Mouse (Mus musculus) hindbrain, embryonic 10.5 days (tissue): ENCODE data around the gene Slc22a14. TPM values are rescaled to one million over a fixed set of nuclear protein-coding genes. Genes with fewer than 3 reads are reported as not detected.

Experiments used
- DNase-seq: peaks from one replicate; pipeline ENCODE4 v3.0.0-alpha.2; 2017; ENCODE audit warnings: low spot score
- H3K27ac ChIP-seq: fragments of 300-500 bp; sonication (generic); 2 replicates; pipeline ENCODE4 v1.5.1; 2016; ENCODE audit warnings: mild to moderate bottlenecking, moderate library complexity
- H3K27me3 ChIP-seq: fragments of 300-500 bp; sonication (generic); 2 replicates; pipeline ENCODE4 v1.6.1; 2016; ENCODE audit warnings: mild to moderate bottlenecking; ENCODE audit not compliant: poor library complexity, insufficient read depth, severe bottlenecking
- H3K36me3 ChIP-seq: fragments of 300-500 bp; sonication (generic); 2 replicates; pipeline ENCODE4 v1.6.1; 2016; ENCODE audit warnings: mild to moderate bottlenecking, moderate library complexity
- H3K4me1 ChIP-seq: fragments of 300-500 bp; sonication (generic); replicated peaks from 2 replicates; pipeline ENCODE4 v1.6.1; 2016; ENCODE audit warnings: mild to moderate bottlenecking
- H3K4me3 ChIP-seq: fragments of 300-500 bp; sonication (generic); 2 replicates; pipeline ENCODE4 v1.5.1; 2016; ENCODE audit warnings: mild to moderate bottlenecking, moderate library complexity
- H3K9me3 ChIP-seq: fragments of 300-500 bp; sonication (generic); 2 replicates; pipeline ENCODE4 v1.6.1; 2016; ENCODE audit warnings: mild to moderate bottlenecking, moderate library complexity
- WGBS: fragments of 180-500 bp; shearing (Covaris S2); methylation state at CpG from one replicate; pipeline ENCODE4 v1.1.7; 2016; 5-methylcytosine and 5-hydroxymethylcytosine counted together
- polyA plus RNA-seq: library from polyadenylated mRNA; unstranded; fragments of >200 nt; fragmentation: Nextera tagmentation; extraction: Ambion mirVana; gene quantifications from 2 replicates; pipeline ENCODE4 v1.2.1, GENCODE M21; 2016

Gene Slc22a14
- polyA plus RNA-seq, 1 experiment from 2014 or later: 0.10 TPM

GRCm38 (mm10) chr9:119201653-119202052 lies 163.7 kb downstream of the Slc22a14 start:
- H3K4me3 ChIP-seq: no peak overlapping the region
- no peaks in the 10 kb centered on the region for H3K36me3 ChIP-seq
- H3K27me3 ChIP-seq: no peaks in the 10 kb centered on the region
- 88% methylated on average over 5 of the region's 5 CpGs for WGBS
- peaks cover 16% of the 10 kb centered on the region for H3K9me3 ChIP-seq
- no peak overlapping the region for H3K27ac ChIP-seq
- DNase-seq: no peak
- H3K4me1 ChIP-seq: no peaks in the 10 kb centered on the region

DNA sequence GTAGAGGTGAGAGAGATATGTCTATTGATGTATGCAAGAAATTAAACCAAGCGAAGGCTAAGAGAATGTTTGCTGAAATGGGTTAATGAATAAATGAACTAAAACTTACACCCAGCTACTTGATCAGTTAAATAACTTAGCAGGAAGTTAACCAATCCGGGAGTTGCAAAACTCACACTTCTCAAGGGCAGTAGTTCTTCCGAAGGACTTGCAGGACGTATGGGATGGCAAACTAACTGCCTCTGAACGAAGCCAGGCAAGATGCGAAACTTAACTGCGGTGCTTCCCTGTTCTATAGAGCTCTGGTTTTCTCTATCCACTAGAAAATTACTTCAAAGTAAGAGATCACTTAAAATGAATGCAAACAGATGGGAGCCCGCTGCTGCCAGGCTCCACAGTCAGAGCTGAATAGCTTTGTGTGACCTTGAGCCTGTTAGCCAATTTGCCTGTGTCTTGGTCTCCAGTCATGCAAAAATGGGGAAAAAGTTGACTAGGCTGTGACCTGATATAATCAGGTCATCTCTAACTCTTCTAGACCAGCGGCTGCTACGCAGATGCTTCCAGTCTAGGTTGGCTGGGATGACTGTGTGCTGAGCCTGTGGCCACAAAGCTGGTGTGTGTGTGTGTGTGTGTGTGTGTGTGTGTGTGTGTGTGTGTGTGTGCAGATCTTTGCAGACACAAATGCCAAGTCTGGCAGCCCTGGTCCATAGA lies 166.0 kb downstream of the Slc22a14 start:
- H3K4me1 ChIP-seq: no peaks in the 10 kb centered on the region
- peaks cover 8% of the 10 kb centered on the region; the same call in 1 of the 2 replicates for H3K9me3 ChIP-seq
- H3K4me3 ChIP-seq: no peak overlapping the region
- H3K27me3 ChIP-seq: no peaks in the 10 kb centered on the region
- H3K27ac ChIP-seq: no peak overlapping the region
- 89% methylated on average over 10 of the region's 10 CpGs for WGBS
- H3K36me3 ChIP-seq: no peaks in the 10 kb centered on the region
- DNase-seq: no peak

GRCm38 (mm10) chr9:119192202-119192990 lies 173.0 kb downstream of the Slc22a14 start:
- Histone ChIP-seq H3K27me3 (no peaks in the 10 kb centered on the region), H3K27ac (no peak overlapping the region), H3K4me3 (no peak overlapping the region), H3K36me3 (no peaks in the 10 kb centered on the region), H3K9me3 (no peaks in the 10 kb centered on the region), H3K4me1 (no peaks in the 10 kb centered on the region)
- DNase-seq: peak; percentile 35
- WGBS: 39% methylated on average over 11 of the region's 11 CpGs

DNA sequence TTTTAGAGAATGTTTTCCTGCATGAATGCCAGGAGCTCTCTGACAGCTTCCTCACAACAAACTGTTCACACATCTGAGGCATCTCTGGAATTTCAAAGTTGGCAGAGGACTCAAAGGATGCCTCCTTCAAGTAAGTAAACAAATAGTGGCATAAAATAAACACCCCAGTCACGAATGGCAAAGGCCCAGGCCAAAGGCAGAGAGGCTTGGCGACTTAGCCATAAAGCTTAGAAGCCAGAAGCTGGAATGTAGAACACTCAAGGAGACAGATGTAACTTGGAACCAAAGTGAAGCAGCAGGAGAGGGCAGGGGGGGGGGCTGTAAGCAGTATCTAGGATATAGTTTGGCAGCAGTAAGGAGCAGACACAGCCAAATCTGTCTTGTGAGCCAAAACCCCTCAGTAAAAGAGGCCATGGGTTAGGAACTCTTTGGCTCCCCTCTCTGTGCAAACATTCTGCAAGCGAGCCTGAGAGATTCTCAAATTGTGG lies 184.1 kb downstream of the Slc22a14 start:
- H3K36me3 ChIP-seq: no peaks in the 10 kb centered on the region
- 57% methylated on average over 3 of the region's 3 CpGs for WGBS
- H3K9me3 ChIP-seq: no peaks in the 10 kb centered on the region
- no peak for DNase-seq
- H3K27me3 ChIP-seq: no peaks in the 10 kb centered on the region
- H3K4me3 ChIP-seq: no peak overlapping the region
- H3K4me1 ChIP-seq: peaks cover 6% of the 10 kb centered on the region; the same call in 1 of the 2 replicates
- H3K27ac ChIP-seq: no peak overlapping the region

DNA sequence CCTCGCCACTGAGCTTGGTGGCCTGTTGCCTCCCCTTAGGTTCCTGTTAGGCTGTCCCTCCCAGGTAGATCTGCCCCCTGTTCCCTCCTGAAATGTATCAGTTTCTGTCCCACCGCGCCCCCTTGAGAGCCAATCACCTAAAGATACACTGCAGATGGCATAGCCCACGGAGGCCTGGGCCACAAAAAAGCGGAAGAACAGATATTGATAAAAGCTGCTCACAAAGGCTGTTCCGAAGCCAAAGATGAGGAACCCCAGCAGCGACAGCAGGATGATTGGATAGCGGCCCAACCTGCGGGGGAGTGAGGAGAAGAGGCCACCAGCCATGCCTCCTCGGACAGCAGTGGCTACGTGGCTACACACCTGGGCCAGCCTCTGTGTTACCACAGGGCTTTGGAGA lies 186.1 kb downstream of the Slc22a14 start:
- Histone ChIP-seq H3K4me3 (no peak overlapping the region), H3K36me3 (no peaks in the 10 kb centered on the region), H3K27ac (no peak overlapping the region), H3K9me3 (no peaks in the 10 kb centered on the region), H3K27me3 (no peaks in the 10 kb centered on the region), H3K4me1 (peaks cover 6% of the 10 kb centered on the region; the same call in 1 of the 2 replicates)
- no peak for DNase-seq
- 90% methylated on average over 11 of the region's 11 CpGs for WGBS

DNA sequence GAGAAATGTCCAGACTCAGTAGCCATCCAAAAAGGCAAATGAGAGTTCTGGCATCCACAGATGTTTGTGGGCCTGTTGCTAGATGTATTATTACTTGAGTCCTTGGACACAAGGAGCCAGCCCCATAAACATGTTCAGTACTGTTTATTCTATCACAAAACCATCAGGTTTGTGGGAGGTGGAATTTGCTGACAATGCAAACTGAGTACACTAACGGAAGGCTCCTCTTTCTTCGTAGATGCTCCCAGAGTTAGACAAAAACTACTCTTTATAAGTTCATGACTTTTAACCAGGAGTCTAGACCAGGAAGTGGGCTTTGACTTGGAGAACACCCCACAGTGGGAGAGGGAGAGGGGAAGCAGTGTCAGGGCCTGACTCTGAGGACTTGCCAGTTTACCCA lies 197.7 kb downstream of the Slc22a14 start:
- no peak overlapping the region for H3K27ac ChIP-seq
- no peaks in the 10 kb centered on the region for H3K27me3 ChIP-seq
- no peaks in the 10 kb centered on the region for H3K9me3 ChIP-seq
- no peaks in the 10 kb centered on the region for H3K4me1 ChIP-seq
- H3K4me3 ChIP-seq: no peak overlapping the region
- H3K36me3 ChIP-seq: no peaks in the 10 kb centered on the region
- 96% methylated on average over 2 of the region's 2 CpGs for WGBS
- DNase-seq: no peak

DNA sequence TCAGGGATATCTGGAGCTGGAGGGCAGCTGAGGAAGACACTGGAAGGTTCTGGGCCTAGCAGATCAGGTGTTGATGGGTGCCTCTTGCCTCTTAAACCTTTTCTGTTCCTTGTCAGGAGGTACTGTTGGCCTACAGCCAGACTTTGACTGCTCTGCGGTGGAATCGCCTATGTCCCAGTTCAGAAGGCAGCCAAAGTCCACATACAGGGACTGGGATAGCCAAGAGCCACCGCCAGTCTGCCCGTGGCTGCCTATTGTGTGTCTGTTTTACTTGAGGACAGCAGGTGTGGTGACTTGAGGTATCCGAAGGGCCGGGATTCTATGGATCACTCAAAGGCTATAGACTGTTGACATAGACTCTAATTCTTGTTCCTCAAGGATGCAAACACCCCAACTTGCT lies 199.8 kb downstream of the Slc22a14 start:
- Histone ChIP-seq H3K4me1 (no peaks in the 10 kb centered on the region), H3K4me3 (no peak overlapping the region), H3K27ac (no peak overlapping the region), H3K36me3 (no peaks in the 10 kb centered on the region), H3K27me3 (no peaks in the 10 kb centered on the region), H3K9me3 (no peaks in the 10 kb centered on the region)
- no peak for DNase-seq
- 91% methylated on average over 6 of the region's 6 CpGs for WGBS

DNA sequence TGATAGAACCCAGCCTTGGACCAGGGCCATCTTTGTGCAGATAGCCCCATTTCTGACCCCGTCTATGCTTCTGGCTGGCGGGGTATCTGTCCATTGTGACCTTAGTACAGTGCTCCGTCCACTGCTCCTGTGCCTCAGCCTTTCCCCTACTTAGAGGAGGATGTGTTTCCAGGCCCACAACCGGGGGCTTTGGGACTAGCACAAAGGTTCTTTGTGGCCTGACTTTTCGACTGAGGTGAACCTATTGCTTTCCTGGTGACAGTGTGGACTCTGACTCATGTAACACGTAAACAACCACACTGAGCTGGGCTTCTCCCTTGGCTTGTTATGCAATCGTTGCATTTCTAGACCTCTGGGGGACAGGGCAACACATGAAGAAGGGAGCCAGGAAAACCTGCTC lies 200.6 kb downstream of the Slc22a14 start:
- Histone ChIP-seq H3K4me1 (no peaks in the 10 kb centered on the region), H3K9me3 (no peaks in the 10 kb centered on the region), H3K4me3 (no peak overlapping the region), H3K27ac (no peak overlapping the region), H3K36me3 (no peaks in the 10 kb centered on the region), H3K27me3 (no peaks in the 10 kb centered on the region)
- no peak for DNase-seq
- WGBS: 86% methylated on average over 7 of the region's 7 CpGs

- H3K9me3 ChIP-seq: no peaks in the 10 kb centered on the region
- H3K4me3 ChIP-seq: no peak overlapping the region
- H3K36me3 ChIP-seq: no peaks in the 10 kb centered on the region
- H3K4me1 ChIP-seq: peaks cover 9% of the 10 kb centered on the region; the same call in 1 of the 2 replicates
- 90% methylated on average over 3 of the region's 3 CpGs for WGBS
- no peak for DNase-seq
- H3K27me3 ChIP-seq: peaks cover 22% of the 10 kb centered on the region
- H3K27ac ChIP-seq: no peak overlapping the region
These were observed 204.7 kb downstream of the Slc22a14 start for GRCm38 (mm10) chr9:119160689-119161088.

- Histone ChIP-seq H3K4me3 (no peak within 1 kb of the TSS), H3K4me1 (peaks cover 9% of the 10 kb centered on the region; the same call in 1 of the 2 replicates), H3K36me3 (no peaks in the 10 kb centered on the region), H3K27ac (no peak within 1 kb of the TSS), H3K9me3 (no peaks in the 10 kb centered on the region), H3K27me3 (peaks cover 32% of the 10 kb centered on the region)
- DNase-seq: no peak
- WGBS: 62% methylated on average over 4 of the region's 4 CpGs
These were observed 206.5 kb downstream of the Slc22a14 start, which contains the start of gene Gm47289 for GRCm38 (mm10) chr9:119158861-119159260. TSS of gene Gm47289 (plus strand) at chr9:119159161.

GRCm38 (mm10) chr9:119156278-119157201 lies 208.8 kb downstream of the Slc22a14 start, which contains the start of gene Acaa1b:
TSS of gene Acaa1b (minus strand) at chr9:119157093.
- H3K4me1 ChIP-seq: peaks cover 9% of the 10 kb centered on the region; the same call in 1 of the 2 replicates
- peak within 1 kb of the TSS; percentile 62 for H3K27ac ChIP-seq
- peaks cover 32% of the 10 kb centered on the region for H3K27me3 ChIP-seq
- no peaks in the 10 kb centered on the region for H3K36me3 ChIP-seq
- peak; percentile 84 for DNase-seq
- H3K4me3 ChIP-seq: peak within 1 kb of the TSS; percentile 62
- WGBS: 1% methylated on average over 65 of the region's 65 CpGs
- H3K9me3 ChIP-seq: no peaks in the 10 kb centered on the region

- H3K36me3 ChIP-seq: no peaks in the 10 kb centered on the region
- H3K27ac ChIP-seq: no peak overlapping the region
- peaks cover 32% of the 10 kb centered on the region for H3K27me3 ChIP-seq
- H3K9me3 ChIP-seq: no peaks in the 10 kb centered on the region
- peaks cover 9% of the 10 kb centered on the region; the same call in 1 of the 2 replicates for H3K4me1 ChIP-seq
- no peak for DNase-seq
- H3K4me3 ChIP-seq: peak overlapping the region; percentile 62
- 58% methylated on average over 7 of the region's 7 CpGs for WGBS
These were observed 209.5 kb downstream of the Slc22a14 start for GRCm38 (mm10) chr9:119155826-119156225.
